Comparison of ENCODE assay signal across 8 mouse cellular contexts in genomic region chr5:23782931-23783877, GRCm38 (mm10). TPM values are rescaled to one million over a fixed set of nuclear protein-coding genes. Genes with fewer than 3 reads are reported as not detected.
DNase-seq lines count a peak whose midpoint lies in the region; ATAC-seq and TF ChIP-seq lines count a peak whose summit lies in the region.

Pus7 (minus strand) TSS chr5:23783711.

- H3K27me3 ChIP-seq in CH12.LX (replicated peaks) = no peaks in the 10 kb centered on the region
- H3K27me3 ChIP-seq in heart, embryonic 14.5 days (ENCODE audit: control insufficient read depth, insufficient read depth, low read length) = no peaks in the 10 kb centered on the region
- no peaks in the 10 kb centered on the region for H3K27me3 ChIP-seq in liver, embryonic 14.5 days (ENCODE audit: control insufficient read depth, insufficient read depth, low read length)
- H3K27me3 ChIP-seq in stomach, embryonic 15.5 days (replicated peaks) = no peaks in the 10 kb centered on the region

- WGBS in heart, embryonic 14.5 days = under 1% methylated on average over 86 of the region's 86 CpGs
- WGBS in liver, embryonic 14.5 days (ENCODE audit: insufficient replicate concordance) = 0% methylated on average over 86 of the region's 86 CpGs
- WGBS in stomach, embryonic 15.5 days = under 1% methylated on average over 84 of the region's 86 CpGs

- peak; percentile 87 for DNase-seq in CH12.LX (ENCODE audit: extremely low read depth)
- peak; percentile 84 for DNase-seq in c-Kit-negative CD71-positive TER-119-positive erythroid progenitor cells, embryonic 14.5 days (ENCODE audit: low read depth, low spot score)
- peak; percentile 67 for DNase-seq in fibroblast of lung, adult 2 months (ENCODE audit: low read depth)
- peak; percentile 93 for DNase-seq in kidney, postnatal 10 days
- peak; percentile 80 to 84 (median 83) for DNase-seq in liver, embryonic 14.5 days (ENCODE audit: low read depth in 3 of 3, low spot score in 3 of 3)
- peak; percentile 87 for DNase-seq in neural tube, embryonic 10.5 days (ENCODE audit: extremely low spot score, low spot score)

- H3K9me3 ChIP-seq in CH12.LX (replicated peaks; ENCODE audit: low read length) = peaks cover 7% of the 10 kb centered on the region
- H3K9me3 ChIP-seq in heart, embryonic 14.5 days (ENCODE audit: control insufficient read depth, low read length) = no peaks in the 10 kb centered on the region
- no peaks in the 10 kb centered on the region for H3K9me3 ChIP-seq in liver, embryonic 14.5 days (ENCODE audit: control insufficient read depth, low read length)
- H3K9me3 ChIP-seq in stomach, embryonic 15.5 days = no peaks in the 10 kb centered on the region

- H3K27ac ChIP-seq in CH12.LX (ENCODE audit: insufficient read depth, low read depth) = no peak within 1 kb of the TSS
- peak within 1 kb of the TSS; percentile 31 to 65; a peak in 2 of 4 replicates for H3K27ac ChIP-seq in heart, embryonic 14.5 days (replicated peaks in 1 of 2; ENCODE audit: control insufficient read depth in 1 of 2, insufficient read depth in 1 of 2, low read depth in 2 of 2, low read length in 2 of 2)
- H3K27ac ChIP-seq in liver, embryonic 14.5 days = peak within 1 kb of the TSS; percentile 29
- H3K27ac ChIP-seq in stomach, embryonic 15.5 days = peak within 1 kb of the TSS; percentile 52

- H3K36me3 ChIP-seq in CH12.LX (replicated peaks in 1 of 2; ENCODE audit: control insufficient read depth in 1 of 2, insufficient read depth in 1 of 2, low read length in 1 of 2) = peaks cover under 1 to 21% of the 10 kb centered on the region in 2 experiments
- H3K36me3 ChIP-seq in heart, embryonic 14.5 days (ENCODE audit: control insufficient read depth, insufficient read depth, low read length) = 0 out of 2 replicates have a peak, but pooled peaks cover under 1% of the 10 kb centered on the region
- H3K36me3 ChIP-seq in liver, embryonic 14.5 days (replicated peaks; ENCODE audit: control insufficient read depth, insufficient read depth, low read depth) = no peaks in the 10 kb centered on the region
- no peaks in the 10 kb centered on the region for H3K36me3 ChIP-seq in stomach, embryonic 15.5 days

- TF ChIP-seq POLR2A in CH12.LX (IDR thresholded peaks at IDR 0.05; ENCODE audit: low read depth, low read length) = peak; percentile 89

- TF ChIP-seq CTCF in CH12.LX (conservative IDR thresholded peaks at IDR 0.05 in 1 of 2, IDR thresholded peaks at IDR 0.05 in 1 of 2; ENCODE audit: low read depth in 2 of 2, low read length in 2 of 2) = no peak
- no peak for TF ChIP-seq CTCF in liver, embryonic 14.5 days (IDR thresholded peaks at IDR 0.05; ENCODE audit: low read depth)

- H3K4me3 ChIP-seq in CH12.LX (replicated peaks in 1 of 3; ENCODE audit: low read depth in 2 of 3, low read length in 2 of 3, poor library complexity in 1 of 3) = peak within 1 kb of the TSS; percentile 77 to 95 (median 95)
- H3K4me3 ChIP-seq in heart, embryonic 14.5 days (ENCODE audit: control insufficient read depth in 1 of 2, insufficient read depth in 1 of 2, low read depth in 1 of 2, low read length in 2 of 2) = peak within 1 kb of the TSS; percentile 70 to 91
- H3K4me3 ChIP-seq in liver, embryonic 14.5 days (ENCODE audit: insufficient read depth in 1 of 2, low read depth in 2 of 2, low read length in 2 of 2) = peak within 1 kb of the TSS; percentile 81 to 83
- H3K4me3 ChIP-seq in stomach, embryonic 15.5 days (replicated peaks) = peak within 1 kb of the TSS; percentile 71

- ATAC-seq in heart, embryonic 14.5 days (ENCODE audit: insufficient number of reproducible peaks, insufficient read depth, low FRiP score, low read depth) = peak; percentile 89
- ATAC-seq in liver, embryonic 14.5 days (ENCODE audit: insufficient read depth) = peak; percentile 86
- peak; percentile 93 for ATAC-seq in stomach, embryonic 15.5 days (ENCODE audit: insufficient read depth, low FRiP score, low read depth)

- peak within 1 kb of the TSS; percentile 94 for H3K9ac ChIP-seq in CH12.LX (ENCODE audit: insufficient read depth, low read depth)
- peak within 1 kb of the TSS; percentile 96 for H3K9ac ChIP-seq in heart, embryonic 14.5 days (ENCODE audit: low read length)
- peak within 1 kb of the TSS; percentile 86 for H3K9ac ChIP-seq in liver, embryonic 14.5 days (replicated peaks)
- H3K9ac ChIP-seq in stomach, embryonic 15.5 days = peak within 1 kb of the TSS; percentile 24

- TF ChIP-seq RAD21 in CH12.LX (IDR thresholded peaks at IDR 0.05; ENCODE audit: low read depth, low read length) = no peak

- H3K4me1 ChIP-seq in CH12.LX (ENCODE audit: control insufficient read depth in 1 of 2, insufficient read depth in 2 of 2) = peaks cover 3 to 34% of the 10 kb centered on the region in 2 experiments; a peak in 3 of 4 replicates
- H3K4me1 ChIP-seq in heart, embryonic 14.5 days (ENCODE audit: control insufficient read depth in 2 of 2, insufficient read depth in 2 of 2, low read length in 2 of 2) = peaks cover 0 to 11% of the 10 kb centered on the region in 2 experiments; a peak in 1 of 4 replicates
- H3K4me1 ChIP-seq in liver, embryonic 14.5 days (replicated peaks; ENCODE audit: control insufficient read depth in 2 of 2, insufficient read depth in 2 of 2, low read length in 1 of 2) = peaks cover 3 to 12% of the 10 kb centered on the region in 2 experiments
- peaks cover 4% of the 10 kb centered on the region; the same call in 1 of the 2 replicates for H3K4me1 ChIP-seq in stomach, embryonic 15.5 days

- dilution Hi-C loops in CH12.LX (cut with MboI; ENCODE audit: extremely low pct_ligation_motif_present, extremely low pct_unique_long_range_greater_than_20kb, low sequenced_read_pairs) = no loop called here

- in situ Hi-C loops in CH12.LX (cut with MboI; ENCODE audit: low pct_ligation_motif_present, low pct_unique_long_range_greater_than_20kb, low sequenced_read_pairs) = no loop called here

- H3K79me2 ChIP-seq in CH12.LX (replicated peaks; ENCODE audit: control insufficient read depth, extremely low read depth, insufficient read depth, poor library complexity, severe bottlenecking) = peaks cover 53% of the 10 kb centered on the region

- no peak; the same call in 1 of the 2 replicates for TF ChIP-seq EP300 in CH12.LX (IDR thresholded peaks at IDR 0.05; ENCODE audit: low read length)
- TF ChIP-seq EP300 in liver, embryonic 14.5 days (IDR thresholded peaks at IDR 0.05; ENCODE audit: low read depth) = no peak

- H3K4me2 ChIP-seq in CH12.LX (ENCODE audit: insufficient read depth, low read depth, poor library complexity, severe bottlenecking) = peak within 1 kb of the TSS; percentile 82; the same call in 1 of the 2 replicates
- H3K4me2 ChIP-seq in heart, embryonic 14.5 days (ENCODE audit: low read length) = peak within 1 kb of the TSS; percentile 68
- peak within 1 kb of the TSS; percentile 97 for H3K4me2 ChIP-seq in liver, embryonic 14.5 days (ENCODE audit: low read depth)
- H3K4me2 ChIP-seq in stomach, embryonic 15.5 days = peak within 1 kb of the TSS; percentile 48

TF ChIP-seq in CH12.LX, 34 proteins besides CTCF, POLR2A, EP300 and RAD21 (continues in another document):
- no peak for TF ChIP-seq JUND (conservative IDR thresholded peaks at IDR 0.05; ENCODE audit: low read depth, low read length)
- TF ChIP-seq CHD1 (IDR thresholded peaks at IDR 0.05; ENCODE audit: low read depth, low read length) = no peak
- no peak for TF ChIP-seq ETS1 (conservative IDR thresholded peaks at IDR 0.05; ENCODE audit: low read depth, low read length)
- TF ChIP-seq ZC3H11A (IDR thresholded peaks at IDR 0.05; ENCODE audit: low read depth, low read length) = no peak
- TF ChIP-seq ZKSCAN1 (IDR thresholded peaks at IDR 0.05; ENCODE audit: borderline replicate concordance, low read depth, low read length) = no peak
- no peak for TF ChIP-seq JUN (IDR thresholded peaks at IDR 0.05; ENCODE audit: insufficient read depth, low read depth, low read length)
- TF ChIP-seq CHD2 (IDR thresholded peaks at IDR 0.05; ENCODE audit: low read length) = no peak
- TF ChIP-seq ELF1 (IDR thresholded peaks at IDR 0.05; ENCODE audit: low read depth, low read length) = peak; percentile 18; the same call in 1 of the 2 replicates
- peak; percentile 91 for TF ChIP-seq NELFE (IDR thresholded peaks at IDR 0.05; ENCODE audit: low read depth, low read length)
- TF ChIP-seq BHLHE40 (IDR thresholded peaks at IDR 0.05; ENCODE audit: low read depth, low read length) = peak; percentile 94
- peak; percentile 42 for TF ChIP-seq HCFC1 (IDR thresholded peaks at IDR 0.05; ENCODE audit: low read depth, low read length)
- peak; percentile 88 for TF ChIP-seq UBTF (IDR thresholded peaks at IDR 0.05; ENCODE audit: low read depth, low read length)
- peak; percentile 93 for TF ChIP-seq MYC (IDR thresholded peaks at IDR 0.05; ENCODE audit: low read depth, low read length)
- TF ChIP-seq ZNF384 (IDR thresholded peaks at IDR 0.05; ENCODE audit: low read depth, low read length) = no peak
- TF ChIP-seq PAX5 (IDR thresholded peaks at IDR 0.05; ENCODE audit: low read length) = no peak
- no peak; the same call in none of the 2 replicates for TF ChIP-seq TBP (conservative IDR thresholded peaks at IDR 0.05; ENCODE audit: low read depth, low read length)
- TF ChIP-seq GABPA (IDR thresholded peaks at IDR 0.05; ENCODE audit: insufficient replicate concordance, low read depth, low read length) = no peak
- TF ChIP-seq KAT2A (IDR thresholded peaks at IDR 0.05; ENCODE audit: insufficient replicate concordance, low read length) = no peak
- TF ChIP-seq MEF2A (IDR thresholded peaks at IDR 0.05; ENCODE audit: borderline replicate concordance, low read depth, low read length) = 0 out of 2 replicates have a peak, but pooled peaks have one; percentile 8
- TF ChIP-seq TCF12 (IDR thresholded peaks at IDR 0.05; ENCODE audit: low read depth, low read length) = peak; percentile 79
- no peak for TF ChIP-seq USF2 (conservative IDR thresholded peaks at IDR 0.05; ENCODE audit: low read depth, low read length)
- no peak for TF ChIP-seq SMC3 (IDR thresholded peaks at IDR 0.05; ENCODE audit: low read depth, low read length)
- no peak for TF ChIP-seq MAZ (IDR thresholded peaks at IDR 0.05; ENCODE audit: low read depth, low read length)
- TF ChIP-seq RCOR1 (conservative IDR thresholded peaks at IDR 0.05; ENCODE audit: low read depth, low read length) = 0 out of 2 replicates have a peak, but pooled peaks have one; percentile 60
- no peak for TF ChIP-seq E2F4 (IDR thresholded peaks at IDR 0.05; ENCODE audit: insufficient replicate concordance, low read depth, low read length)

RNA-seq across cellular contexts. Expression of gene Pus7, which starts in this region (rescaled TPM):
- total RNA-seq in CH12.LX (2012; rRNA removed) (35.3 and 47.2 TPM in 2 replicates), CH12.LX (2014; rRNA removed) (62.9 and 66.9 TPM in 2 replicates)
- polyA plus RNA-seq in CH12.LX (2012; ENCODE audit: insufficient read length, low read depth) = 61.9 and 74.7 TPM in 2 replicates
- 20.6 and 21.4 TPM in 2 replicates for polyA plus RNA-seq in heart, embryonic 14.5 days (2014; fragmentation: Nextera tagmentation; extraction: Ambion mirVana)
- 6.2 and 10.8 TPM in 2 replicates for polyA plus RNA-seq in liver, embryonic 14.5 days (2012; rRNA removed)
- 10.8 and 12.6 TPM in 2 replicates for polyA plus RNA-seq in liver, embryonic 14.5 days (2014; fragmentation: Nextera tagmentation; extraction: Ambion mirVana)
- polyA plus RNA-seq in stomach, embryonic 15.5 days (2015; fragmentation: Nextera tagmentation; extraction: Ambion mirVana) = 31.0 and 32.5 TPM in 2 replicates

Comparison
In these comparisons a context has a peak if more than half of its experiments do, and no peak if none do; other contexts are left out.
1. H3K9ac ChIP-seq: peak in every context shown above with its lines; median percentile 96 in heart, embryonic 14.5 days; 94 in CH12.LX; 86 in liver, embryonic 14.5 days; 24 in stomach, embryonic 15.5 days.